Mouse (Mus musculus) ES-E14 (cell line): ENCODE measurements around the gene Fam69a.

ENCODE experiments used
- ZC3H11A ChIP-seq: IDR thresholded peaks from 2 replicates; pipeline ENCODE4 v1.6.1; 2012; ENCODE audit warnings: low read depth, mild to moderate bottlenecking, inconsistent platforms, low read length, borderline replicate concordance
- ZNF384 ChIP-seq: IDR thresholded peaks from 2 replicates; pipeline ENCODE4 v1.6.1; 2012; ENCODE audit warnings: low read depth, low read length, inconsistent platforms

DNA sequence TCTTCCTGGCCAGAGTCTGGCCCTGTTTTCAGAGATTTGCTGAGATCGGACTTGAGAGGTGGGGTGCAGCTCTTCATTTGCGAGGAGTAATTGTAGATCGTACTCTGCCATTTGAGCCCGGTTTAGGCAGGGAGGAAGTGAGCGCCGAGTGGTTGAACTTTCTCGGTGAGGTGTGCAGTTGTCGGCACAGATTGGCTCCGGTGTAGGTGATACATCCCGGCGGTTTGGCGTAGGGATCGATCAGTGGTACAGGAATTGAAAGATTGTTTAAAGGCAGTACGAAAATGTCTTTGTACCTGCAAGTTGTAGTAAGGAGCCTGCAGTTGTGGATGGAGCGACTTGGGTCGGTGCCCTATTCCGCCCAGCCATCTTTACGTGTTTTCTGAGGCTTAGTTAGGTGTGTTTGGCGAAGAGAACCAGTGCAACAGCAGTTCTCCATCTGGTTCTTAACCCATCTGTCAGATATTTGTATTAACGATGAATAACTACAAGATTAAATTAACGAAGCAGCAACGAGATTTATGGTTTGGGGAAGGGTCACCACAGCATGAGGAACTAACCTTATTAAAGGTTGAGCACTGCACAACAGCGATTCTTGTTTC is 85.8 kb downstream of the Fam69a start:
- no peak for TF ChIP-seq ZC3H11A
- TF ChIP-seq ZNF384 = no peak
